Mouse (Mus musculus): ENCODE measurements around the gene Arl3. TPM values are rescaled to one million over a fixed set of nuclear protein-coding genes. Genes with fewer than 3 reads are reported as not detected.
A peak's percentile ranks its signal among the peaks of the same experiment; 100 is the strongest.

Arl3 gene
- total and polyA plus RNA-seq, 2 experiments from 2014 or later, result 37.2 to 80.6 TPM

- peaks cover 71% of the 10 kb centered on the region for H3K36me3 ChIP-seq (replicated peaks; ENCODE audit: control insufficient read depth, insufficient read depth, low read length)
- WGBS, result 61% methylated on average over 3 of the region's 3 CpGs
- no peak overlapping the region for H3K9ac ChIP-seq (replicated peaks; ENCODE audit: low read depth, low read length)
Observed at GRCm38 (mm10) chr19:46509202-46509601, 63.8 kb downstream of the Arl3 start.

GRCm38 (mm10) chr19:46508738-46509137 lies 64.3 kb downstream of the Arl3 start:
- 68% methylated on average over 3 of the region's 3 CpGs for WGBS
- Histone ChIP-seq H3K4me2 (ENCODE audit: low read depth, low read length) (no peak overlapping the region), H3K9ac (replicated peaks; ENCODE audit: low read depth, low read length) (no peak overlapping the region), H3K4me1 (ENCODE audit: control insufficient read depth, insufficient read depth) (peaks cover 66% of the 10 kb centered on the region), H3K4me3 (ENCODE audit: low read depth, low read length) (no peak overlapping the region), H3K27ac (ENCODE audit: low read depth) (peak overlapping the region; percentile 17), H3K9me3 (replicated peaks; ENCODE audit: control insufficient read depth, low read length) (no peaks in the 10 kb centered on the region), H3K36me3 (replicated peaks; ENCODE audit: control insufficient read depth, insufficient read depth, low read length) (peaks cover 66% of the 10 kb centered on the region), H3K27me3 (ENCODE audit: control insufficient read depth, insufficient read depth, low read length) (no peaks in the 10 kb centered on the region)
- DNase-seq (ENCODE audit: low spot score) (no peak), ATAC-seq (ENCODE audit: insufficient read depth, low read depth) (no peak)
- no peak for TF ChIP-seq EP300 (IDR thresholded peaks at IDR 0.05; ENCODE audit: low read depth)

More at GRCm38 (mm10) chr19:46509202-46509601, 63.8 kb downstream of the Arl3 start:
- Histone ChIP-seq H3K4me2 (ENCODE audit: low read depth, low read length) (no peak overlapping the region), H3K9me3 (replicated peaks; ENCODE audit: control insufficient read depth, low read length) (no peaks in the 10 kb centered on the region), H3K4me3 (ENCODE audit: low read depth, low read length) (no peak overlapping the region), H3K27me3 (ENCODE audit: control insufficient read depth, insufficient read depth, low read length) (no peaks in the 10 kb centered on the region), H3K4me1 (ENCODE audit: control insufficient read depth, insufficient read depth) (peaks cover 66% of the 10 kb centered on the region), H3K27ac (ENCODE audit: low read depth) (peak overlapping the region; percentile 17)
- TF ChIP-seq CTCF (IDR thresholded peaks at IDR 0.05; ENCODE audit: low read depth) (no peak), EP300 (IDR thresholded peaks at IDR 0.05; ENCODE audit: low read depth) (no peak)
- DNase-seq (ENCODE audit: low spot score) (no peak), ATAC-seq (ENCODE audit: insufficient read depth, low read depth) (no peak)

GRCm38 (mm10) chr19:46507806-46508205 lies 65.2 kb downstream of the Arl3 start:
- WGBS, result 31% methylated on average over 1 of the region's 1 CpGs
- peaks cover 57% of the 10 kb centered on the region for H3K36me3 ChIP-seq (replicated peaks; ENCODE audit: control insufficient read depth, insufficient read depth, low read length)

GRCm38 (mm10) chr19:46507181-46507581 lies 65.8 kb downstream of the Arl3 start:
- Histone ChIP-seq H3K4me1 (ENCODE audit: control insufficient read depth, insufficient read depth) (peaks cover 66% of the 10 kb centered on the region), H3K4me3 (ENCODE audit: low read depth, low read length) (no peak overlapping the region), H3K27ac (ENCODE audit: low read depth) (peak overlapping the region; percentile 37; the same call in 1 of the 2 replicates), H3K4me2 (ENCODE audit: low read depth, low read length) (no peak overlapping the region), H3K36me3 (replicated peaks; ENCODE audit: control insufficient read depth, insufficient read depth, low read length) (peaks cover 51% of the 10 kb centered on the region), H3K9ac (replicated peaks; ENCODE audit: low read depth, low read length) (peak overlapping the region; percentile 24; the same call in 1 of the 2 replicates), H3K27me3 (ENCODE audit: control insufficient read depth, insufficient read depth, low read length) (no peaks in the 10 kb centered on the region), H3K9me3 (replicated peaks; ENCODE audit: control insufficient read depth, low read length) (no peaks in the 10 kb centered on the region)
- whole genome bisulfite sequencing, result 73% methylated on average over 8 of the region's 8 CpGs
- ATAC-seq (ENCODE audit: insufficient read depth, low read depth) (no peak), DNase-seq (ENCODE audit: low spot score) (no peak)
- no peak for TF ChIP-seq CTCF (IDR thresholded peaks at IDR 0.05; ENCODE audit: low read depth)
- TF ChIP-seq EP300 (IDR thresholded peaks at IDR 0.05; ENCODE audit: low read depth), result no peak

More at GRCm38 (mm10) chr19:46507806-46508205, 65.2 kb downstream of the Arl3 start:
- H3K27me3 ChIP-seq (ENCODE audit: control insufficient read depth, insufficient read depth, low read length), result no peaks in the 10 kb centered on the region
- no peak overlapping the region for H3K4me3 ChIP-seq (ENCODE audit: low read depth, low read length)
- H3K27ac ChIP-seq (ENCODE audit: low read depth), result 0 out of 2 replicates have a peak overlapping the region, but pooled peaks have one; percentile 2
- no peak for DNase-seq (ENCODE audit: low spot score)
- H3K4me1 ChIP-seq (ENCODE audit: control insufficient read depth, insufficient read depth), result peaks cover 66% of the 10 kb centered on the region
- TF ChIP-seq EP300 (IDR thresholded peaks at IDR 0.05; ENCODE audit: low read depth), result no peak
- TF ChIP-seq CTCF (IDR thresholded peaks at IDR 0.05; ENCODE audit: low read depth), result no peak
- no peak overlapping the region for H3K9ac ChIP-seq (replicated peaks; ENCODE audit: low read depth, low read length)
- H3K9me3 ChIP-seq (replicated peaks; ENCODE audit: control insufficient read depth, low read length), result no peaks in the 10 kb centered on the region
- no peak overlapping the region for H3K4me2 ChIP-seq (ENCODE audit: low read depth, low read length)
- no peak for ATAC-seq (ENCODE audit: insufficient read depth, low read depth)

- Histone ChIP-seq H3K4me2 (ENCODE audit: low read depth, low read length) (peak overlapping the region; percentile 85), H3K9ac (replicated peaks; ENCODE audit: low read depth, low read length) (peak overlapping the region; percentile 32; the same call in 1 of the 2 replicates), H3K4me3 (ENCODE audit: low read depth, low read length) (peak overlapping the region; percentile 9; the same call in 1 of the 2 replicates), H3K36me3 (replicated peaks; ENCODE audit: control insufficient read depth, insufficient read depth, low read length) (peaks cover 42% of the 10 kb centered on the region), H3K27me3 (ENCODE audit: control insufficient read depth, insufficient read depth, low read length) (no peaks in the 10 kb centered on the region), H3K9me3 (replicated peaks; ENCODE audit: control insufficient read depth, low read length) (no peaks in the 10 kb centered on the region), H3K27ac (ENCODE audit: low read depth) (0 out of 2 replicates have a peak overlapping the region, but pooled peaks have one; percentile 23), H3K4me1 (ENCODE audit: control insufficient read depth, insufficient read depth) (peaks cover 65% of the 10 kb centered on the region)
- WGBS, result 36% methylated on average over 3 of the region's 3 CpGs
- no peak for ATAC-seq (ENCODE audit: insufficient read depth, low read depth)
- DNase-seq (ENCODE audit: low spot score), result no peak
- TF ChIP-seq EP300 (IDR thresholded peaks at IDR 0.05; ENCODE audit: low read depth), result no peak
- no peak for TF ChIP-seq CTCF (IDR thresholded peaks at IDR 0.05; ENCODE audit: low read depth)
Observed at GRCm38 (mm10) chr19:46506372-46506717, 66.7 kb downstream of the Arl3 start.

Data from heart, postnatal 0 days (tissue).